Mouse (Mus musculus) MEL (cell line): ENCODE results near the gene Itpr1.

Experiments
- BHLHE40 ChIP-seq: IDR thresholded peaks from 2 replicates; pipeline ENCODE4 v1.6.1; 2012; ENCODE audit warnings: low read depth, mild to moderate bottlenecking, inconsistent platforms, low read length, improper control_type of control experiment, borderline replicate concordance
- CTCF ChIP-seq, 3 experiments: IDR thresholded peaks in 2 of 3; conservative IDR thresholded peaks in 1 of 3; 2 replicates each; pipeline ENCODE4 v1.5.1; 2011 to 2012; ENCODE audit warnings: low read length in 3 of 3, low read depth in 2 of 3, mild to moderate bottlenecking in 2 of 3, improper control_type of control experiment in 1 of 3, inconsistent platforms in 1 of 3, mixed read lengths in 1 of 3, moderate library complexity in 1 of 3; ENCODE audit not compliant: control insufficient read depth in 1 of 3, insufficient read depth in 1 of 3, poor library complexity in 1 of 3, severe bottlenecking in 1 of 3
- ETS1 ChIP-seq: IDR thresholded peaks from 2 replicates; pipeline ENCODE4 v1.6.1; 2012; ENCODE audit warnings: low read depth, mild to moderate bottlenecking, inconsistent platforms, low read length, improper control_type of control experiment, moderate library complexity
- HCFC1 ChIP-seq: IDR thresholded peaks from 2 replicates; pipeline ENCODE4 v1.6.1; 2012; ENCODE audit warnings: low read depth, mild to moderate bottlenecking, inconsistent platforms, low read length, improper control_type of control experiment, moderate library complexity
- MAX ChIP-seq: IDR thresholded peaks from 2 replicates; pipeline ENCODE4 v1.6.1; 2011; ENCODE audit warnings: low read length, improper control_type of control experiment
- NRF1 ChIP-seq: IDR thresholded peaks from 2 replicates; pipeline ENCODE4 v1.6.1; 2014; ENCODE audit warnings: low read depth, mild to moderate bottlenecking, inconsistent platforms, low read length, improper control_type of control experiment, moderate library complexity; ENCODE audit not compliant: poor library complexity, insufficient read depth, severe bottlenecking
- POLR2A ChIP-seq, 2 experiments: IDR thresholded peaks; 2 replicates each; pipeline ENCODE4 v1.6.1; 2011 to 2012; ENCODE audit warnings: low read length in 2 of 2, mild to moderate bottlenecking in 2 of 2, control low read depth in 1 of 2, improper control_type of control experiment in 1 of 2, low read depth in 1 of 2, moderate library complexity in 1 of 2; ENCODE audit not compliant: control insufficient read depth in 1 of 2, insufficient read depth in 1 of 2, poor library complexity in 1 of 2
- POLR2AphosphoS2 ChIP-seq: IDR thresholded peaks from 2 replicates; pipeline ENCODE4 v1.6.1; 2011; ENCODE audit warnings: low read length, improper control_type of control experiment
- TCF12 ChIP-seq: IDR thresholded peaks from 2 replicates; pipeline ENCODE4 v1.6.1; 2014; ENCODE audit warnings: low read depth, mild to moderate bottlenecking, inconsistent platforms, low read length, improper control_type of control experiment, moderate library complexity

DNA sequence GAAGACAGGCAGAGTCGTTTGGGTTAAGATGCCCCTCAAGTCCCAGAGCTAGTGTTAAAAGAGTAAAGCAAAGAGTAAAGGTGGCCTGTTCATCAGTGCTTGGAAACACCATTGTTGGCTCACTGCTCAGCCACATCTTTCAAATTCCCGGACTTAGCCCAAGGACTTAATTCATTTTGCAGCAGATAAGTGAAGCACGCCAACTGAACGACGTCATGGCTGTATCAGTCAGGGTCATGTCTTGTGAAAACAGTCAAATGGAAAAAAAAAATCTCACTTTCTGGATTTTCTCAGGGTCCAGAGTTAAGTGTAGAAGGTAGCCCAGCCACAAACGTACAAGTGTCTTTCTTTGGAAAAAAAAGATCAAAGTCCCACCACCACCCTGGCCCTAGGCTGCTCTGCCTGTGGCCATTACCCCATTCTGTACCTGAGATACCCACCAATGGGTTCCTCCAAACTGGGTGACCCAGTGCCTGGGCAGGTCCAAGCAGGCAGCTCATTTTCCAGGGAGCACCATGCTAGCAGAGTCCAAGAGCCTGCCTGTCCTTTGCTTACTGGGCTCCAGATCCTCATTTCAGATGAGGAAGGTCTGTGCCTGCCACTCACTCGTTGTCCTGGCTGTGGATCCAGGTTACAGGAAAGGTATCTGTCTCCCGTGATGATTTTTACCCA lies 251.5 kb downstream of the Itpr1 start:
- TF ChIP-seq POLR2A (IDR thresholded peaks at IDR 0.05; ENCODE audit: control insufficient read depth in 1 of 2, insufficient read depth in 1 of 2, low read depth in 1 of 2, low read length in 2 of 2, poor library complexity in 1 of 2) (no peak), ETS1 (no peak), CTCF (IDR thresholded peaks at IDR 0.05 in 2 of 3, conservative IDR thresholded peaks at IDR 0.05 in 1 of 3; ENCODE audit: control insufficient read depth in 1 of 3, insufficient read depth in 1 of 3, low read depth in 2 of 3, low read length in 3 of 3, poor library complexity in 1 of 3, severe bottlenecking in 1 of 3) (no peak), HCFC1 (no peak), MAX (no peak), BHLHE40 (no peak), POLR2AphosphoS2 (no peak), NRF1 (no peak), TCF12 (no peak)
